Mouse (Mus musculus): ENCODE measurements around the gene Cmpk2.
A peak's percentile ranks its signal among the peaks of the same experiment; 100 is the strongest.
"Not testable (repeated sequence)": the region's sequence is repeated elsewhere in the genome, so short reads cannot be mapped to it uniquely, and the experiment has no call there.

Gene Cmpk2

DNA sequence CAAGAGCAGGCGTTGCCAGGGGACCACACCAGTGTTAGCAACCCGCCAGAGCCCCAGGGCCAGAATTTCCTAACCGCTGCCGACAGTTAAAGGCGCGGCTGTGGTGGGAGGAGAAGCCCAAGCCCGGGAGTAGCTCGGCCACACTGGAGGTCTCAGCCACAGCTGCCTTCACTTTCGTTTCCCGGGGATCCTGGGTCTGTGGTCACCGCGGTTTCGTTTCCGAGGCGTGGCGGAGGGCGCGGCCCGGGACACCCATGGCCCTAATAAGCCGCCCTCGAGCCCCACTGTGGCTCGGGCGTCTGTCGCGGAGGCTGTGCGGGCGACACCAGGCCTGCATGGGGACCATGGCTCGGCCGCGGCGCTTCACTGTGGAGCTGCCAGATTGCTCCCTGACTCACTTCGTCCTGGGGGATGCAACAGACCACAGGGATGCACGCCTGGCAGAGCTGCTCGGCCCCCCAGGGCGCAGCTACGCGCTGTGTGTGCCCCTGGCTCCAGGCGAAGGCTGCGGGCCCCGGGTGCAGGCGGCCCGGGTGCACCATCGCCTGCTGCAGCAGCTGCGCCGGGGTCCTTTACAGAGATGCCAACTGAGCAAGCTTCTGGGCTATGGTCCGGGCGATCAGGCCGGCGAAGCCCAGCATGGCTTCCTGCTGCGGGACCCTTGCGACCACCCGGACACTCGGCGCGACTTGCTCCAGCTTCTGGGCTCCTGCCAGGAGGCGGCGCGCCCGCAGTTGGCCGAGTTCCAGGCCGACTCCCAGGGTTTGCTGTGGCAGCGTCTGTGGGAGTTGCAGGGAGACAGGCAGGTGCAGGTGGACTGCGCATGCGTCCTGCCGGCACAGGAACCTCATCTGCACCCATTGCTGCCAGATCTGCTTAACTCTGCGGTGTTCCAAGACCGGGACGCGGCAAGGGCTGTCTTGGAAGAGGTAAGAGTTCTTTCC lies at the start of gene Cmpk2:
Gene Cmpk2, plus strand, starts transcription at position 107 of the 944 bp plus-strand sequence.
- peak; percentile 85 for DNase-seq (ENCODE audit: low spot score)

DNA sequence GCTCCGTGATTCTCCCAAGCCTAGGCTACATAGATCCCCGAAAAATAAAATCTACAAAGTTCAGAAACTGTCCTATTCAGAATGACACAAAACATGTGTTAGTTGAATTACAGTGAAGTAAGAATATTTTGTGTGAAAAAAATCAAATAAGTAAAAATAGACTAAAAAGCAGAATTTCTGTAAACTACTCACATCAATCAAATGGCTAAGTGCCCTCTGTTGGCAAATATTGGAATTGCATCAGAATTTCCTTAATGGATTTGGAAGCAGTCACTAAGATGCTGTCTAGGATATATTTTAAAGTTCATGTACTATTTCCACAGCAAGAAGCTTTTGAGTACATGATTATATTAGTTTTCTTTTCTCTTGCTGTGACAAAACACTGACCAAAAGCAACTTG lies 44.2 kb upstream of the Cmpk2 start:
- no peak for DNase-seq (ENCODE audit: low spot score)

DNA sequence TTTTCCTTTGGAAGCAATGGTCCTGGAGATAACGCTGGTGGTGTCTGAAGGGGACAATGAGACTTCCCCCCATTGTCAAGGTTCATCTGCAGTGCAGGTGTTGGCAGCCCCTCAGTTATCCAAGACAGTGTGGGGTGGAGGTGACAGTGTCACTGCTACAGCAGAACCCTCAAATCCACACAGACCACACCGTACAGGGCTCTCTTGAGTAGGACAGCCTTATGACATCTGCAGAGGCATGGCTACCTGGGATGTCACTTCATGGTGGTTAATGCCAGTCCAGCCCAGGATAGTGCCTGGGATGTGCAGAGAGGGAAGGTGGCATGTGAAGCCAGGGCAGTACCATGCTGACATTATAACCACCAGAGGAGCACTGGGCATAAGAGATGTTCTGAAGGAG lies 40.2 kb upstream of the Cmpk2 start:
- not testable (repeated sequence) for DNase-seq (ENCODE audit: low spot score)

DNA sequence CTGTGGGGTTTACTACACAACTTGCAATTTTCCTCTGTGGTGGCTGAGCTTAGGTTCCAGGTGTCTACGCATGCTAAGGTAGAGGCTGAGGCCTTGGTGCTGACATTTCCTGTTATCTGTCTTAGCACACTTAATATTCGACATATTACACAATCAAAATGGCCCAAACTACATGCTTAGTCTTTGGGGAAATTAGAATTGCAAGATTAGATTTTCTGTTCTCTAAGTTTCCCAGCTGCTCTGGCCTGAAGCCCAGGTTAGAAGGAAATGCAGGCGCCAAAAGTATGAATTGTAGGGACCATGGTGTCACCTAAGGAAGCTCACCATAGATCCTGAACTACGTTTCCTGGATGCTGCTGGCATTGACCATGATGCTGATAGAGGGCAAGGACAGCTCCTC lies 32.7 kb upstream of the Cmpk2 start:
- no peak for DNase-seq (ENCODE audit: low spot score)

DNA sequence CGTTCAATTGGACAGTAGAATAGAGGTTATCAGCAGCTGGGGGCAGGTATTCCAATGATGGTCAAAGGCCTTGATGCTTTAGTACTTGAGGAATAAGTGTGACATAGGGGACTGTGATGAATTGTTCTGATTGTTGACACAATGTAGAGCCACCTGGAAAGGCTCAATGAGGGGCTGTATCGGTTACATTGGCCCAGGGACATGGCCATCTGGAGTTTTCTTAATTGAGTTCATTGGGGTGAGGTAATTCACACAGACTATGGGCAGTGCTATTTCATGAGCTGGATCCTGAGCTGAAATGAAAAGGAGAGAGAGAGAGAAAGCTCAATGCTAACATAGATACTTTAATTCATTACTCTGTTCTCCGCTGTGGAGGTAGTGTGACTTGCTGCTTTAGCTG lies 31.1 kb upstream of the Cmpk2 start:
- no peak for DNase-seq (ENCODE audit: low spot score)

DNA sequence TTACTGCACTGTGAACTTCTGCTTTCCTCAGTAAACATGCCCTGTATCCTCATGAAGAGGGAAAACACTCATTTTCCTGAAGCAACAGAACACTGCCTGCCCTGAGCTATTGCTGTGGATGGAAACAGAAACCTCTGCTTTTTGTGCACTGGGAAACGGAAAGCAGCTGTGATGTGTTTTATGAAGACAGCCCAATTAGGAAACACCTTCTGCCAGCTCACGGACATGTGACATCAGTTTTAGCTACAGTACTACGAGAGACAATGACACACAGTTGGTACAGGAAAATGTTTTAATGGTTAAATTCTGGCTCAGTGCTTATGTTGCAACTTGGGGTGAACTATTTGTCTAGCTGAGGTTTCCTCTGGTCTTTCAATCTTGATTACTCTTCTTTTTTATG lies 29.6 kb upstream of the Cmpk2 start:
- DNase-seq (ENCODE audit: low spot score), result no peak

DNA sequence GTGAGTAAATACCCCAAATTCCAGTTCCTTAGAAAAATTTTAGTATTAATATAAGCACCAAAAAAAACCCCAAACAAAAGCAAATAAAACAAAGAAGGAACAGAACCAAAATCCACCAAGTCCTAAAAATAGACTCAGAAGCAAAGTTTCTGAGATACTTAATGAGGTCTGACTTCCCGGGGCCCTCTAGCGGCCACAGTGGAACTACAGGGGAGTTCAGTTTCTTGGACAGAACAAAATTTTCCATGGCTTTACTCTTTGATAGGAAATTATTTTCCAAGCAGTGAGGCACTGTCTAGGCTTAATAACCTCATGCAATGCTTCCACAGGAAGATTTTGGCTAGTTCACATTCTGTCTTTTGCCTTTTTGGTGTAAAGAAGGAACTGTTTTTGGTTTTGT lies 24.9 kb upstream of the Cmpk2 start:
- no peak for DNase-seq (ENCODE audit: low spot score)

DNA sequence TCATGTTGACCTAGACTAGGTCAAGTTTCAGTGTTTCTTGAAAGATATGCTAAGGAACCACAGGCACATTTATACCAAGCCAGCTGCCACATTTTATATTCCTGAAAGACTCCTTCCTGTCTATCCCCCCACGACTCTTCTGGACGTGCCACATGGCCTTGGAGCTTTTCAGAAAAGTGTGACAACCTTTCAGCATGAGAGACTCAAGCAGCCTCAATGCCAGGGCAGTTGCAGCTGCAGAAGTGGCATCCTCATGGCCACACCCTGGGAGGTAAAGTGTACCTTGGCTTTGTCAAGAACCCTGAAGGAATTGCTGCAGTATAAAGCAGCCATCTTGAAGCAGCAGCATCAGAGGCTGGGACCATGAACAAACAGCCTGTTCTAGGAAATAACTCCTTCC lies 24.5 kb upstream of the Cmpk2 start:
- DNase-seq (ENCODE audit: low spot score), result no peak

DNA sequence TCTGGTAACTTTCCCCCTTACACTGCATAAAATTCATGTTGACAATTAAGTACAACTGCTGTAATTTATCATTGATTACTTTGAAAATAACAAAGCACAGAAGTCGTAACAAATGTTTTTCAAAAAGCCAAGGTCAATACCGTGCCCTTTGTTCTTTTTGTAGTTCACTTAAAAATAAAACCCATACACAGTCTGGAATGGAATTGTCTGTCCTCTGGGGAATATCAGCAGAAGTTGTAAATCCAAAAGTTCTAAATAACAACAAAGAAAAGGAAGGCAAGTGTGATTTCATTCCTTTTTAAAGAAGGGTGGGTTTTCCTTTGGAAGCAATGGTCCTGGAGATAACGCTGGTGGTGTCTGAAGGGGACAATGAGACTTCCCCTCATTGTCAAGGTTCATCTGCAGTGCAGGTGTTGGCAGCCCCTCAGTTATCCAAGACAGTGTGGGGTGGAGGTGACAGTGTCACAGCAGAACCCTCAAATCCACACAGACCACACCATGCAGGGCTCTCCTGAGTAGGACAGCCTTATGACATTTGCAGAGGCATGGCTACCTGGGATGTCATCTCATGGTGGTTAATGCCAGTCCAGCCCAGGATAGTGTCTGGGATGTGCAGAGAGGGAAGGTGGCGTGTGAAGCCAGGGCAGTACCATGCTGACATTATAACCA lies 22.5 kb upstream of the Cmpk2 start:
- no peak for DNase-seq (ENCODE audit: low spot score)

DNA sequence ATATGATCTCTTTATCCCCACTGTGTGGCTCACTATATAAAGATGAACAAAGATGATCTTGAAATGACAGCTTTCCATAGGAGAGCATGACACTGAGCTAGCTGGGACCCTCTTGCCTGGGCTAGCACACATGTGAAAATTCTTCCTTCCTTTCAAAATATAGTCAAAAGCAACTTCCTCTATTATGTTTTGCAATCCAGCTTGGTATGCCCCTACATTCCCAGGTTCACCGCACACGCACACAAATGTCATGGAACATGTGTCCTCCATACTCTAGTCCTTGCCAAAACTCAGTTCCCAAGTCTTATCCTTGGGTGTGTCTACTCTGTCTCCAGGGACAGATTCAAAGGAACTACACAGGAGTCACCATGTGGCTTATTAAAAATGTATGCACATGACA lies 19.5 kb upstream of the Cmpk2 start:
- DNase-seq (ENCODE audit: low spot score), result no peak

DNA sequence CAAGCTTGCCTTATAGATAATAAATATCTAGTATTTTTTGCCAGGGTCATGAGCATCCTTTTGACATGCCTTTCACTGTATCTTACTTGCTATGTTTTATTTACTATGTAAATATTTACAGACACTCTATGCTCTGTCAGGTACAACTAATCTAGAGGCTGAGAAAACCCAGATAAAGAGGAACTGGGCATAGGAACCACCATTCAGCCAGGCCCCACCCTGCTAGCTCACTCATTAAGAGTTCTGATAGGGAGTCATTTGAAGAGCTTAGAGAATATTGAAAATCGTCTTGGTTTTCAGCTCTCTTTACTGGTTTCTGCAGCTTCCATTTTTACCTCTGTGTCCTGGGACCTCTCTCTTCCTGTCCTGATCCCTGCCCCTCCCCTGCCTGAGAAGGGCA lies 17.9 kb upstream of the Cmpk2 start:
- no peak for DNase-seq (ENCODE audit: low spot score)

DNA sequence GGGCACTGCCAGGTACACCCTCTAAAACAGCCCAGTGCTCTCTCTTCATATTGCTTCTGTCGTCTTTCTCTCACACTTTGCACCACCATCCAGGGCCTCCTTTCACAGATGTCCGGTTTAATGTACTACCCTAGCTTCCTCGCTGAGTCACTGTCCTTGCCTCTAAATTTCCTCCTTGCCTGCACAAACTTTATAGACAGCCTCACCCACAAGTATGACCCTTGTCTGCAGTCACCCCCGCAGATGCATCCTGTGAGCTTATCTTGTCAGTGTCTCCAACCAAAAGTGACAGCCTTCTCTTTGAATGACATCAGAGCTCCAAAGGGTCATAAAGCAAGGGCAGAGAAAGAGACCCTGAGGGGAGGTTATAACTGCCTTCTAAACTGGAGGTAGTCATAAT lies 16.1 kb upstream of the Cmpk2 start:
- DNase-seq (ENCODE audit: low spot score), result no peak

DNA sequence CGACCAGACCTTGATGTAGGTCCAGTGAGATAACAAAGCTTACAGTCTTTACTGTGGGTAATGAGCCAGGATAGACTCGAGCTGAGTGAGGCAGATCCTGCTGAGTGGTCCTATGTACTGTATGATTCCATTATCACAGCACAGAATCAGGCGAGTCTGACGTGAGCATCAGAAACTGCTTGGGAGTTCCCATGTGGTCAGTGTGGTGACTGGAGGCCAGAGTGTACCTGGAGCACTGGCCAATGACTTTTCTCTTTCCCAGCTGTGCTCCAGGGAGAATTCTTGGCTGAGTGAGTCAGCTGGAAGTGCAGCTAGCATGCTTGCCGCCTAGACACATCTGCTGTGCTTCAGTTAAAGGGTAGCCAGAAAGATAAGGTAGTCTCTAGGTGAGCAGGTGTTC lies 14.3 kb upstream of the Cmpk2 start:
- no peak for DNase-seq (ENCODE audit: low spot score)

DNA sequence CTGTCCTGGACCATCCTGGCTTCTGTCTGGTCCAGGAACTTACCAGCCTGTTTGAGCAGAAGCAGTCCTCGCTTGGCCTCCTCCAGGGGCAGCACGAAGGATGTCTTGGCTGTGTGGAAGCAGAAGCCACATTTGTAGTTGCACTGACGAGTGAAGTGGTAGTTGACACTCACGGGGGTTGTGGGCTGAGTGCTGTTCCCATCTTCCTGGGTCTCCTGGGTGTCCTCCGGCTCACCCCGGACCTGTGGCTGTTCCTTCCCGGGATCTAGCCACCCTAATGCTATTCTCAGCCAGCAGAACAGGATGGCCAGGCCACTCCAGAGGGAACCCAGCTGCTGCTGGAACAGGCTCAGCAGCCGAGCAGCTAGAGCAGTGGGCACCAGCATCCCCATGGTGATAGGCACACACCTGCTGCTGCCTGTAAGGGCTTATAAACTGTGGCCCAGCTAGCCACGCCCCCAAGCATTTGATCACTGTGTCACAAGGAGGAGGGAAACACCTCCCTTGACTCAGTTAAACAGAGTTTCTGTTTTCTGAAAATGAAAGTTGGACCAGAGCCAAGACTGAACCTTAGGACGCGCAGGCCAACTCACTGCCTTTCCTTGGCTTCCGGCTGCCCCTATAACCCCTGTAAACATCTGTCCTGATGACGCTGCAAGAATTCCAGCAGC lies 12.8 kb upstream of the Cmpk2 start, which contains the start of gene Rsad2:
Gene Rsad2, minus strand, starts transcription at position 425 of the 671 bp plus-strand sequence.
- no peak for DNase-seq (ENCODE audit: low spot score)

DNA sequence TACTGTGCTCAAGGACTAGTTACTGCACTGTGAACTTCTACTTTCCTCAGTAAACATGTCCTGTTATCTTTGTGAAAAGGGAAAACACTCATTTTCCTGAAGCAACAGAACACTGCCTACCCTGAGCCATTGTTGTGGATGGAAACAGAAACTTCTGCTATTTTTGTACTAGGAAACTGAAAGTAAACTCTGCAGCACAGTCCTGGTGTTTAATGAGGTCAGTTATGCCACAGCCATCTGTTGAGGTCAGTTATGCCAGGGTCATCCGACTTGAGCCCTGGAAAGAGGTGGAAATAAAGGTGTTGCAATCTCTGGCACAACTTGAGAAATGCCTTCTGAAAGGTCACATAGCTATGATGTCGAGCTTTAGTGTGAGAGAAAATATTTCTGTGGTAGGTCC lies 8.9 kb upstream of the Cmpk2 start:
- no peak for DNase-seq (ENCODE audit: low spot score)

DNA sequence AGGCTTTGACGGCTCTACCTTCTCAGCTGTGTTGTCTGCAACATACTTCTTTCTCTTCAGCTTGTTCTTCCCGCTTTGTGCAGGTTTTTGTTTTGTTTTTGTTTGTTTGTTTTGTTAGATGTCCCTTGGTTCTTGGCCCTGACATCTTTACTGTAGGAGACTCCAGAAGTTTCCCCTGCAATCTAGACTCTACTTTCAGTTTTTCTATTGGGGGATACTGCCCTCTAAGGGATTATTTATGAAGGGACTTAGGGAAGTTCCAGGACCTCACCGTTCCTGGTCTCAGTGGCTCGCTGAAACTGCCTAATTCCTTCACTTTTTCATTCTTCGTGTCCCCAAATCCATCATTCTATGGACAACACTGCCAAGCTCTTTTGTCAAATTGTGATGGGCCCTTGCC lies 3.4 kb upstream of the Cmpk2 start:
- no peak for DNase-seq (ENCODE audit: low spot score)

DNA sequence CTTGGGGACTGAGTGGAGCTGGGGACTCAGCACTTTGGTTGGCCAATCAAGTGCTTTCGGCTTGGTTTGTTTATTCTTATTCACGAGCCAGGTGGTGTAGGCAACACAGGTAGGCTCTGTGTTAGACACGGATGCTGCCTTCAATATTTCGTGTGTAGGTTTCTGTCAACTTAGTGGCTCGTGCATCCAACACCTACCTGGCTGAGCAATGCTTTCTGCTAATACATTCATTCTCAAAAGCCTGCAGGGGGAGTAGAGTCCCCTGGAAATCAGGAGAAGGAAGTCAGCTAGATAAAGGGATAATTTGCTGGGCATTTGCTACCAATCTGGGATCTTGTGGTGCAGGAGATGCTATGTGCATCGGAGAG lies 1.0 kb downstream of the Cmpk2 start:
- DNase-seq (ENCODE audit: low spot score), result no peak

DNA sequence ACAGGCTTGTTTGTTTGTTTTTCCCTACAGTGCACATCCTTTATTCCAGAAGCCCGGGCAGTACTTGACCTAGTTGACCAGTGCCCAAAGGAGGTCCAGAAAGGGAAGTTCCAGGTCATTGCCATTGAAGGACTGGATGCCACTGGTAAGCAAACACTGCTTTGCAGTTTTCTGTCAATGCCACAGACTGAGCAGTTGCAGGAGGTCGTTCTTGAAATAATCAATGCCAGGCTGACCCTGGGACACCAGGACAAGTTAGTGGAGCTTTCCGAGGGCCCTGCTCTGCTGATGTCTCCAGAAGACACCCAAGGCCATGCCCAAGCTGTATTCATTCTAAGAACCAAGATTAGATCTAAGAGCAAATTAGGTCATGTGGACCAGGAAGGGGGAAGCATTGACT lies 2.4 kb downstream of the Cmpk2 start:
- DNase-seq (ENCODE audit: low spot score), result no peak

DNA sequence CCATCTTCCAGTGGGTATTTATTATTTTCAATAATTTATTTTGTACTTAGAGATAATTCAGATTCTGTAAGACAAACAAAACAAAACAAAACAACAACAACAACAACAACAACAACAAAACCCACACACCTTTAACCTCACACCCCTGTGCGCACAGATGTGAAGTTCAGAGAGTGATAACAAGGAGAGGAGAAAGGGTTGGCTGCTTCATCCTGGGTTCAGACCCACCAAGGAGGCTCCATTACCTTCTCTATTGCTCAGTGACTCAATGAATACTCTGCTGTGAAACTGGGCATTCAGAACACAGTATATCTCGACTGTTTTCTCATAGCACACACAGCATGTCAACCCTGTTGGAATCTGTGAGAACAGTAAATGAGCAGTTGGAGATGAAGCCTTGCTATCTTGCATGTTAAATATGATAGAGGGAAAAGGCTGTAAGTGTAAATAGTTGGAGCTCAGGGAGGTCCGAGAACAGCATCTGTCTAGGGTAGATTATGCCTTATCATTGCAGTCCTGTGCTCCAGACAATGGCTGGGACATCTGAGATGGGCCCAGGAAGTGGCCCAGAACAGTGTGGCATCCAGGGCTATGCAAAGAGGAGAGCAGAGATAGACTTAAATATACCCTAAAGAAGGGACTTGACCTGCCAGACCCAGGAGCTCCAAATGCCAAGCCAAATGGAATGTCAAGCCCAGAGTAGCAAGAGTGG lies 3.9 kb downstream of the Cmpk2 start:
- no peak for DNase-seq (ENCODE audit: low spot score)

DNA sequence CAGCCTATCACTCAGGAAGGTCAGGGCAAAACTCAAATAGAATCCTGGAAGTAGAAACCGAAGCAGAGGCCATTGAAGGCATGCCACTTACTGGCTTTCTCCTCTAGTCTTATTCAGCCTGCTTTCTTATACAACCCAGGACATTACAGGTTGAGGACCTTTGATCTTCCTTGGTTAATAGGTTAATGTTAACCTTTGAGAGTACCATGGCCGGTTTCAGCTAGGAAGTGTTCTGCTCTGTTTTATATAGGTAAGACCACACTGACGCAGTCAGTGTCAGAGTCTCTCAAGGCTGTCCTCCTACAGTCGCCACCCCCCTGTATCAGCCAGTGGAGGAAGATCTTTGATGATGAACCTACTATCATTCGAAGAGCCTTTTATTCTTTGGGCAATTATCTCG lies 4.7 kb downstream of the Cmpk2 start:
- DNase-seq (ENCODE audit: low spot score), result no peak

DNA sequence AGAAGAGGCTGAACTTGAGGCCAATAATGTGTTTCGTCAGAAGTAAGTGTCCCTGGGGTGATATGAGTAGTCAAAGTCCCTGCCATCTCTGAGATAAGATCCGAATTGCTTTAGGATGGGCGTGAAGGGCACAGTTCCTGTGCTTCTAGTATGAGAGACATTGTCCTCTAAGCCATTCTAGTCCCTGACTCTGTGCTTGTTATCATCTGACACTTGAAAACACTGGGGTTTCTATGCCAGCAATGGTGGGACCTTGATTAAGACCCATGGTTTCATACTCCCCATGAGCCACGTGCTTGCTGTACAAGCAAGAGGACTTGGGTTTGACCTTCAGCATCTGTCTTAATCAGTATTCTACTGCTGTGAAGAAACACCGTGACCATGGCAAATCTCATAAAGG lies 8.2 kb downstream of the Cmpk2 start:
- DNase-seq (ENCODE audit: low spot score), result no peak

Data from left cerebral cortex, adult 11 months (tissue).